Mouse (Mus musculus): ENCODE data around the gene Cenpx.
"Not testable (repeated sequence)": the region's sequence is repeated elsewhere in the genome, so short reads cannot be mapped to it uniquely, and the experiment has no call there.

Cenpx gene

DNA sequence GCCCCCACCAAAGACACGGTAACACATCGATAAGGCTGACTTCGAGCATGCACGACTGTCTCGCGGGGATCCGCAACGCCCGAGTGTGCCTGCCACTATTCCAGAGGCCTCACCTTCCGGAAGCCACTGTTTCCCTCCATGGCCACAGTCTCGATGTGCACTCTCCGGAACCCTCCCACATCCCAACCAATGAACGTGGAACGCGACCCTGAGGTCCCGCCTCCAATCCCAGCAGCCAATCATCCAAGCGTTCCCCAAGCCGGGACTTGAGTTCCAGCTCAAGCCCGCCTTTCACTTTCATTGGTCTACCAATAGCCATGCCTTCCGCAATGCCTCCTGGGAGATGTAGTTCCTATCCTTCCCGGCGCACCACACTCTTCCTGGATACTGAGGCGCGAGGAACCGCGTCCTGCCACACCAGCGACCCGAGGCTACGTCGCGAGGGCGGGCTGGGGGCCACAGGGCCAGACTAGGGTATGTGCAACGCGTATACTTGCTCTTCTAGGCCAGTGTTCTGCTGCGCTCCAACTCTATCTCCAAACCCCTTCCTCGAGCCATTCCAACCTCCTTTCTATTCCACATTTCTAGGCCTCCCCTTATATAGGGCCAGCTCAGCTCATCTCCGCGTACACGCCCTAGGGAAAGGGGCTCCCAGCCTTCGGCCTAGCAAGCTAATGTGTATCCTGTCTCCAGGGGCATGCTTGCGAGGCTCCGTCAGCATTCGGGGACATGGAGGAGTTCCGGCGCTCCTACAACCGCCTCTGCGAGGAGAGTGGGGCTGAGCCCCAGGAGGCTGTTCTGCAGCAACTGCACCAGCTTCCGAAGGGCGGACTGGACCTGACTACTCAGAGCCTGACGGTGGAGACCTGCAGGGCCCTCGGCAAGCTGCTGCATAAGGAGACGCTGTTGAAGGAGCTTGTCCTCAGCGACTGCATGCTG lies at the start of gene Cenpx, which contains the start of gene Lrrc45:
Gene Cenpx, minus strand, starts transcription at position 159 of the 939 bp plus-strand sequence.
Gene Lrrc45, plus strand, starts transcription at position 346 of the 939 bp plus-strand sequence.
- peak; percentile 97 for DNase-seq (ENCODE audit: extremely low read depth, insufficient read length, low spot score)

DNA sequence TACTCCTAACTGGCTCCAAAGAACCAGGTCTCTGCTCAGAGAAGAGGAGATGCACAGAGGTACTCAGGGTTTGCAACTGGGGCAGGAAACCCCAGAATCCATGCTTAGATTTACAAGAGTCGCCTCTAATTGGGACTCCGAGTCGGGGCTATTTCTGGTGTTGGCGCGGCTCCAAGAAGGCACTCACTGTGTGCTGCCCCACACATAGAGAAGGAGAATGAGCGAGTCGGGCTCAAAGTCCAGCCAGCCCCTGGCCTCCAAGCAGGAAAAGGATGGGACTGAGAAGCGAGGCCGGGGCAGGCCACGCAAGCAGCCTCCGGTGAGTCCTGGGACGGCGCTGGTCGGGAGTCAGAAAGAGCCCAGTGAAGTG lies 49.1 kb upstream of the Cenpx start, which contains the start of gene Hmga1b:
Gene Hmga1b, plus strand, starts transcription at position 123 of the 370 bp plus-strand sequence.
- DNase-seq (ENCODE audit: extremely low read depth, insufficient read length, low spot score): not testable (repeated sequence)

DNA sequence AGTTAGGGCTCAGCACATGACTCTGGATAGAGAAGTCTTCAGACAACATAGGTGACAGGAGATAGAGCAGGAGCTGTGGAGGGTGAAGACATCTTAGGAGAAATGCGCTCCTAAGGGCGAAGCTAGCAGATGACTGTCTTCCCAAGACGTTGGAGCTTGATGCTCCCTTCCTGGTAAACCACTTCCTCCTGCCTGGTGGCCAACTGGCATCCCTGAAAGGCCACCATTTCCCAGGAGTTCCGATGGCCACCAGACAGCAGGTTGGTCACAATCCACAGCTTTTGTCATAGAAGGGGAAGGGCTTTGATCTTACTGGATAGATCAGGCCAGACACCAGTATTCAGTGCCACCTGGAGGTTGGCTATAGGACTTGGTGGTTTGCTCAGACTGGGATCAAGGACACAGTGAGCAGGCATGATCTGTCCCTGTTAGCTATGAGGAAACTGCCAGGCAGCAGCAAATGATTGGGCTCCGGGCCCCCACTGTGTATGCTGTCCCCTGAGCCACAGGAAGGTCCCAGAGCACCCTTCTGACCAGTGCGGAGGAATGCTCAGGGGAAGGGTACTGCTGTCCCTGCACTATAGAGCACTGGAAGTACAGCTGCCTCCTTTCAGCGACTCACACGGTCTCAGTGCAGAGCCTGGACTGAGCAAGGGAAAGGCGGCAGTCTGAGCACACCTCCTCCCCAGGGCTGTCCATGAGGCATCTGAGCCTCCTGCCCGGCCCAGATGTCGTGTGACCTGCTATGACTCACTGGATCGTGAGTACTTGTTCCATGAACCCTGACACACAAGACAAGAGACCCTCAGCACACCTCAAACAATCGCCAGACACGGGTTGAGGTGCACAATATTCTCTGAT lies 48.5 kb upstream of the Cenpx start:
- DNase-seq (ENCODE audit: extremely low read depth, insufficient read length, low spot score): peak; percentile 69

DNA sequence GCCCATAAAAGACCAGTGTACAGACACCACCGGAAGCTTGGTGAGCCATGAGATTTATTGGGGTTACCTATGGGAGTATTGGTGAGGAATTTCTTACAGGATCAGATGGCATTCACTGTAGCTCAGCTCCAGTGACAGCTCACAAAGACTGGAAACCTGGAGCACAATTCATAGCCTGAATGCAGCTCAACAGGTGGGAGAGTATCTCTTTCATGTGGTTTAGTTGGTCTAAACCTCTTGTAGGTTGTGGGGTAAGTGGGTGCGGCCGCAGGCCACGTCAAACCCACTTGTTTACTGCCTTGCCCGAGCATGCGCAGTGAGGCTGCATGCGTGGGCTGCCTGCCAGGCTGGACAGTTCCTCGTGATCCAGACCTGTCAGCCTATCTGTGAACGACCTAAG lies 46.7 kb upstream of the Cenpx start:
- DNase-seq (ENCODE audit: extremely low read depth, insufficient read length, low spot score): no peak

DNA sequence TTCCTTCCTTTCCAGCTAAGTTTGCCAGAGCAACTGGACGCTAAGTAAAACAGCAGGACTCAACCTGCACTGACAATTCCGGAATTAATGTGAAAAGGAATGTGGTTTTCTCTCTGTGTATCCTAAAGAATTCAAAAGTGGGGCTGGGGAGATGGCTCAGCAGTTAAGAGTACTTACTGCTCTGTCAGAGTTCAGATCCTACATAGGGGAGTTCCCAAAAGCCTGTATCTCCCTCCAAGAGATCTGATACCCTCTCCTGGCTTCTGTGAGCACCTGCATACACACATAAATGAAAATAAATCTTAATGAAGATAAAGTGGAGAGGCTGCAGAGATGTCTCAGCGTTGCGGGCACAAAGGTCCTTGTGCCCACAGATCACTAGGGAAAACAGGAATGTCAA lies 38.1 kb upstream of the Cenpx start:
- DNase-seq (ENCODE audit: extremely low read depth, insufficient read length, low spot score): no peak

DNA sequence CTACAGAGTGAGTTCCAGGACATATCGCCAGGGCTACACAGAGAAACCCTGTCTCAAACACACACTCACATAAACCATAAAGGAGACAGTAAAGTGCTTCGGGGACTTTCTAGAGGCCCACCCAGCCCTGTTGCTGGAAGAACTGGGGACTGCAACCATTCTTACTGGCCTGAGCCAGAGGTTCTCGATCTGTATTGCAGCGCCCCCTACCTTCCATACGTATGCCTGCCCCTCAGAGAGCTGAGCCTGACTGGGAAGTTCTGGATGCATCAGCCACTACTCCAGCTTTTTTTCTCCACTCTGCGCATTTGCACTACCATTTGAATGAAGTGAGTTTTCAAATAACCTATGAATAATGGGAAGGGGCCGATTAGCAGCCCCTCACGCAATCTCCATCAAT lies 35.9 kb upstream of the Cenpx start:
- DNase-seq (ENCODE audit: extremely low read depth, insufficient read length, low spot score): no peak

DNA sequence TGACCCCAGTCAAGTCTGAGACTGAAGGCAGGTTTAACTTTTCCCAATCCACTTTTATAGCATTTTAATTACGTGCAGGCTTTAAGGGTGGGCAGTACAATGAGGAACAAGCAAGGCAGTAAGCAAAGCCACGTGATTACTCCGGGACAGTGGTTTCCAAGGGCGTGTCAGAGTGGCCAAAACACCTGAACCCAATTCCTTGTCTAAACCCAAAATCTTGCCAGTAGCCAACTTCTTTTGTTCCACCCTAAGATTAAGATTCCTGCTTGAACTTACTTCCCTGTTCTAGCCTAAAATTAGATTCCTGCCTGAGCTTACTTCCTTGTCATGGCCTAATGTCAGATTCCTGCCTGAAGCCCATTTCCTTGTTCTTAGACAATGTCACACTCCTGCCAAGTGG lies 34.4 kb upstream of the Cenpx start:
- DNase-seq (ENCODE audit: extremely low read depth, insufficient read length, low spot score): no peak

DNA sequence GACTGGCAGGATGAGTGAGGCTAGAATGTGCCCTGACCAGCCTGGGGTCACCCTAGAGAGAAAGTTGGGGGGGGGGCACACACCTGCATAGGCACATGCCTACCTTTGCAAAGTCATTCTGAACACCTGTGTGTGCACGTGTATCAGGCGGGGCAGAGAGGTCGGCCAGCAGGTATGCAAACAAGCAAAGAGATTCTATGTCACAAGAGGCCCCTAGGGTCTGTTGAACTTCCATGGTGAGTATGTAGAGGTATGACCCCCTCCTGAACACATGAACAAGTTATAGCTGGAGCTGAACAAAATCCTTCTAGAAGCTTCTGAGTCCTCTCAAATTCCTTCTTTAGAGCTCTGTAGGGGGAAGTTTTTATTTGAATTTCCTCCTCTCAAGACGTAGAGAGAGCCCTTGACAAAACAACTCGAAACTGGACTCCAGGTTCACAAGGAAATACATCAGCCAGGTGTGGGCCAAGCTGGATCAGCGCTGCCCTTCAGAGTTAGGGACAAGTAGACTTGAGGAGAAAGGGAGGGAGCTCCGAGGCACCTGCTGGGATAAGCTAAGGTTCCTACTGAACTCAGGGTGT lies 30.7 kb upstream of the Cenpx start:
- no peak for DNase-seq (ENCODE audit: extremely low read depth, insufficient read length, low spot score)

DNA sequence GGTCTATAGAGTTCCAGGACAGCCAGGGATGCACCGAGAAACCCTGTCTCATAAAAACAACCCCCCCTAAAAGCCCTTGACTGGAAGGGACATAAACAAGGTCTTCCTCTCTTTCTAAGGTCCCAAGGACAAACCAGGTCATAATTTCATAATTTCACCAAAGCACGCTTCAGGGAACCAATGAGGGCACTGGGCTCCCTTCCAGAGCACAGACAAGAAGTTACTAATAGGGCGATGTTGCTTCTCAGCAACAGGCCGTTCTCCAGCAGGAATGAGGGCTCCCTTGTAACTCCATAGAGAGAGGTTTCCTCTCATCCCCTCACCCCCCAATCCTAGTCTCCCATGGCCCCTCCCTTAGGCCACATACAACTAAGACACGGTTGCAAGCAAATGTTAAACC lies 27.4 kb upstream of the Cenpx start:
- no peak for DNase-seq (ENCODE audit: extremely low read depth, insufficient read length, low spot score)

DNA sequence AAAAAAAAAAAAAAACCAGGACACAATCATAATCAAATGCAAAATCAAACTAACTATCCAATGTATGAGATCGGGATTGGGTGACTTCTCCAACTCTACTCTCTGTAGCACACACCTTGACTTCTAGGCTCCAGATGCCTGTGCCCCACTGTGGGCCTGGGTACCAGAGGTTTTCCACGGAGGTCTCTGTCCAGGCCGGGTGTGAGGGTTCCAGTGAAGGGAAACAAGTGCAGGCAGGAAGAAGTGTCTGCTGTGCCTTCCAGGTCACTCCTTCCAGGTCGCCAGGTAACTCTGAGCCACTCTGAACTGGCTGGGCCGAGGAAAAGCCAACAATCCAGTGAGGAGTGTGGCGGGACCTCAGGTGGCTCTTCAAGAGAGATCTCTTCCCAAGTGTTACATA lies 22.9 kb upstream of the Cenpx start:
- DNase-seq (ENCODE audit: extremely low read depth, insufficient read length, low spot score): no peak

DNA sequence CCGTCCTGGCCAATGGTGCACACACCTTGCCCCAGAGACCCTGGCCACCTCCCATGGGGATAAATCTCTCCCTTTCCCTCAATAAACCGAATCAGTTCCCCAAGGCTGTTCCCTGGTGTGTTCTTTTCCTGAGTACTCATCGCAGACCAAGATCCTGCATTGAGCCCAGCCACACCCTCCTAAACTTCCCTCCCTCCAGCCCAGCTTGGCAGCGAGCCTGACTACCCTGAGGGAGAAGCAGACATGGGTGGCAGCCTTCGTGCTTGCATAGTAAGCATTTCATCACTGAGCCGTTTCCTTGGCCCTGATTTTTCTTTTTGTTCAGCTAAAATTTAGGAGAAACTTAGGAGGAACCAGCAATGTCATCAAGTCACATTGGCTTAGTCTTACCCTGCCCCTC lies 20.0 kb upstream of the Cenpx start:
- peak; percentile 75 for DNase-seq (ENCODE audit: extremely low read depth, insufficient read length, low spot score)

DNA sequence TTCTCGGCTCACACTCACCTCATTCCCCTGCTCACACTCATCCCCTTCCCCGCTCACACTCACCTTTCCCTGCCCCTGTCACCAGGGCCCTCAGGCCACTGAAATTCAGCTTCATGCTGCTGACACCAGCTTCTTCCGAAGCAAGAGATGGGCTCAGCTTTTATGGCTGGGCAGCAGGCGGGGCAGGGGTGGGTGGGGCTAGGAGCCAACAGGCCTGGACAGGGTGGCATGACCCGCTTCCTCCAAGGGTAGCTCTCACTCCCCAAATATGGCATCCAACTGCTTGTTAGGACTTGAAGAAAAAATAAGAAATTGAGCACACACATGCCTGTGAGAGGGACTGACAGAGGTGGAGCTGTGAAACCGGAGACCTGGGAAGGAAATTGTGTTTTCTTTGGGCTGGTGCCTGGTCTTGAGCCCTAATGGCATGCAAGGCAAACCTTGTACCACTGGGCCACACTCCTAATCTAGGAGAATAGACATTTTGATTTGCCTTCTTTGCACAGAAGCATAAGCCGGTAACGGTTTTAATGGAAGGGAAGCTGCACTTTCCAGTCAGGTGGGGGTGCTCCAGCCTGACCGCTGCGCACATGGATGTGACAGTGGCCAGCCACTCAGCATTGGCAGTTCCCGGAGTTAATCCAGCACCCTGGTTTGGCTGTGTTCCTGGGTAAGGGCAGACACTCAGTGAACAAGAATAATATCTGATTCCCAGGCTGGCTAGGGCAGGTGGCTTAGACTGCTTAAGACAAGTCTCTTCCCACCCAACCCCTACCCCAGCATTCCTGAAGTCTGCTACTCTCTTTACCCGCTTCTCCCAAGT lies 18.5 kb upstream of the Cenpx start, which contains the start of gene Cbr2:
Gene Cbr2, minus strand, starts transcription at position 257 of the 823 bp plus-strand sequence.
- peak; percentile 85 for DNase-seq (ENCODE audit: extremely low read depth, insufficient read length, low spot score)

DNA sequence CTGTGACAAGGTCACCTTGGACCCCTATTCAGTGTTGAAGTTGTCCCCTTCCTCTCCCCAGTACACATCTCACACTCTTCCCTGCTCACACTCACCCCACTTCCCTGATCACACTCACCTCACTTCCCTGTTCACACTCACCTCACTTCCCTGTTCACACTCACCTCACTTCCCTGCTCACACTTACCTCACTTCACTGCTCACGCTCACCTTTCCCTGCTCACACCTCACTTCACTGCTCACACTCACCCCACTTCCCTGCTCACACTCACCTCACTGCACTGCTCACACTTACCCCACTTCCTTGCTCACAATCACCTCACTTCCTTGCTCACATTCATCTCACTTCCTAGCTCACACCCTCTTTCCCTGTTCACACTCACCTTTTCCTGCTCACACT lies 17.9 kb upstream of the Cenpx start:
- DNase-seq (ENCODE audit: extremely low read depth, insufficient read length, low spot score): no peak

DNA sequence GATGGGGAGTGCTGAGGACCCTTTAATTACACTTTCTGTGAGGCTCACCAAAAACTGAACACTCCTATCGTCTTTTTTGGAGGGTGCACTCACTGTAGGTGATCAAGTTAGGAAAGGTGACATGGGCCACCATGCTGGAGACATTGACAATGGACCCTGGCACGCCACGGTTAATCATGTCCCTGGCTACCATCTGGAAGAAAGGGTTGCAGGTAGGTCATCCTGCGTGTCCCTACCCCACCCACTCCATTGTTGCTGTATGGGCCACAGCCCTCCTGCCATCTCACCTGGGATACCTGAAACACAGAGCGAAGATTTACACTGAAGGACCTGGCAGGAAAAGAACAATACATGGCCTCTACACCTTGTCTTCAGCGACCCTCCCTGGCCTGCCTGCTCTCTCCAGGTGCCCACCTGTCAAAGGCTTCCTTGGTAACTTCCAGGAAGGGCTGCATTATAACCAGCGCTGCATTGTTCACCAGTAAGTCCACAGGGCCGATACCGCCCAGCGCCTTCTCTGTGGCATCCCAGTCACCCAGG lies 16.9 kb upstream of the Cenpx start:
- no peak for DNase-seq (ENCODE audit: extremely low read depth, insufficient read length, low spot score)

DNA sequence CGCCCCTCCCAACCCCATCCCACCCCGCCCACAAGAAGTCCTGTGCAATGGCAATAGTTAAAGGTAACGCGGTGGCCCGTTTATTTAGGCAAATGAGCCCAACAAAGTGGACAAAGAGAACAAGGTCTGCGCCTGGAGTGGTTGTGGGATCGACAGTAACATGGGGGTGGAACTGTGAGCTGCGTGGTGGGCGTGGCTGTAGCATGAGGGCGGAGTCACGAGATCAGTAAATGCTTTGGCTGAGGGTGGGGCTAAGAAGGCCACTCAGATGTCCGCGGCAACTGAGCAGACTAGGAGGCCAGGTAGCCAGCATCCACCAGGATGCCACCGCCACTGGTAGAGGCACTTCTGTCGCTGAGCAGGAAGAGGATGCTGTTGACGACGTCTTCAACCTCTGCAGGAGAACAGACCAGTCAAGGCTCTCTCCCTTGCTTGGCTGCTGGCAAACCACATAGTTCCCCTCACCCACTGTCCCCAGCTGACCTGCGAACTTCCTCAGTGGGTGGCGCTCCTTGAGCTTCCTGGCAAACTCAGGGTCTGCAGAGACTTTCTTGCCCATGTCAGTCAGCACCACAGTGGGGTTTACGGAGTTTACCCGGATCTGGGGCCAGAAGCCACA lies 16.0 kb upstream of the Cenpx start:
- not testable (repeated sequence) for DNase-seq (ENCODE audit: extremely low read depth, insufficient read length, low spot score)

DNA sequence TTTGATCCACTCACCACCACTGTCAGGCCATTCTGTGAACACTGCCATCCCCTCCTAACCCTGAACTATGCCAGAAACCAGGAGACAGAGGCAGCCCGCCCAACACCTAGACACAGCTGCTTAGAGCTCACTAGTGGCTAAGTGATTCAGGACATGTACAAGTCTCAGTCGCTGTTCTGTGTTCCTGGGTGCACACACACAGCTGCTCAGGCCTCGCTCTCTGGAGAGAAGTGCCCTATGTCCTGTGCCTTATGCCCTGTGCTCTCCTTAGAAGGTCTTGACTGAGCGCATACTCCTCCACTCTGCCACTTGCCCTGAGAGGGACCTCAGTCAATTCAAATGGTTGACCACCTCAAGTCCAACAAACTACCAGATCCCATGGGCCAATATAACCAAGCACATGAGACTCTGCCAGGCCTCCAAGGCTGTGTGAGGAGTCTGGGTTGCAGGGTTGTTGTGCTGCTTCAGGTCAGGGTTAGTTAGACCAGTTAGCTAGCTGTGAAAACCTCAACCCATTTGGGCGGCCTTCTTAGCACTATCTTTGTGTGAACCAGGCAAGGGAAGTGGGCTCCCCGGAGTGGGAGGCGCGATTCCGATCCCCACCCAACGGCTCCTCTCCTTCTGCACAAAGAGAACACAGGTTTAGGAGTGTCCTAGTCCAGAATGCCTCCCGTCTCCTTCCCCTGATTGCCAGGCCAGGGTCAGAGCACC lies 15.1 kb upstream of the Cenpx start:
- no peak for DNase-seq (ENCODE audit: extremely low read depth, insufficient read length, low spot score)

DNA sequence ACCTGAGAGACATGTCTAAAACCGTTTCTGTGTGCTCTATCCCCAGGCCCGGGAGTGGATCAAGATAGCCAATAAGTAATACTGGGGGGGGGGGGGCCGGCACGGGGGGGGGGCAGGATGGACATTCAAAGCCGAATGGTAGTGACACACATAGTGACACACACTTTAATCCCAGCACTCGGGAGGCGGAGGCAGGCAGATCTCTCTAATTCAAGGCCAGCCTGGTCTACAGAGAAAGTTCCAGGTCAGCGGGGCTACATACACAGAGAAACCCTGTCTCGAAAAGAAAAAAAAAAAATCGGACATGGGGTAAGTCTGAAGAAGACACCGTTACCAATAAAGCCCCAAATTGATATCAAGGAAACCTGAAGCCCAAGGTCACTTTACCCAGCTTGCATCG lies 14.0 kb upstream of the Cenpx start:
- no peak for DNase-seq (ENCODE audit: extremely low read depth, insufficient read length, low spot score)

DNA sequence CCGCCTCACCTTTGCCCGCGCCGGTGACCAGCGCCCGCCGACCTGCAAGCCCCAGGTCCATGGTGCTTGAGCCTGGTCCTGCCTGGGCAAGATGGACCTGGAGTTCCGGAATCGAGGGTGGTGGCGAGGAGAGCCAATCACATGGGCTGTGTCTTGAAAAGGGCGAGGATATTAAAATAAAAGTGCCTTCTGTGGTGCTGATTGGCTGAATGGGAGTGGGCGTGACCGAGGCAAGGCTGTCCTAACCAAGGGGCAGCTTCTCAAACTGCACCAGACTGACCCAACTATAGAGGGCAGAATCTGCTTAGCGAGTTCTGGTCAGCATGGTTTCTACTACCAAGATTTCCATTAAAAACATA lies 13.6 kb upstream of the Cenpx start, which contains the start of gene Dcxr:
Gene Dcxr, minus strand, starts transcription at position 113 of the 359 bp plus-strand sequence.
- peak; percentile 86 for DNase-seq (ENCODE audit: extremely low read depth, insufficient read length, low spot score)
